Mouse (Mus musculus) spleen, adult 2 months (tissue): ENCODE measurements around the gene Ms4a8a.

ENCODE experiments used
- CTCF ChIP-seq: fragments of 200-500 bp; IDR thresholded peaks from 2 replicates; pipeline ENCODE4 v1.5.1; 2011; ENCODE audit warnings: mild to moderate bottlenecking, inconsistent platforms; ENCODE audit not compliant: insufficient read depth, insufficient read length, insufficient replicate concordance; ENCODE audit errors: extremely low read depth
- POLR2A ChIP-seq: fragments of 200-500 bp; IDR thresholded peaks from 2 replicates; pipeline ENCODE4 v1.6.1; 2011; ENCODE audit warnings: low read depth, low read length, inconsistent platforms

DNA sequence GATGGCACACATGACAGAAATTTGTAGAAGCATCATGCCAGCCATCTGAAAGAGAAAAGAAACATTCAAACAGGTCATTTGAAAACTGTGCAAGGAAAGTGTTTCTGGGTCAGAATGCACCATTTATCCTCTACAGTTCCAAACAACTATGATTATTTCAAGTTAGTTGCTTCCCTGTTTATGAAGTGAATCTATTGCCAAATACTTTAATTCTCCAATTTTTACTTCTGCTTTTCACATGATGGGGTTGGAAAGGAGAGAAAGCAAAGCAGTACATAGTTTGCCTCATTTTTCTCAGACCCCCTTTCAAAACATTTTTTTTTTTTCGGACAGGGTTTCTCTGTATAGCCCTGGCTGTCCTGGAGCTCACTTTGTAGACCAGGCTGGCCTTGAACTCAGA is 21.0 kb upstream of the Ms4a8a start:
- TF ChIP-seq POLR2A (no peak), CTCF (no peak)
